ENCODE assay signal across 42 mouse cellular contexts in the genomic region with DNA sequence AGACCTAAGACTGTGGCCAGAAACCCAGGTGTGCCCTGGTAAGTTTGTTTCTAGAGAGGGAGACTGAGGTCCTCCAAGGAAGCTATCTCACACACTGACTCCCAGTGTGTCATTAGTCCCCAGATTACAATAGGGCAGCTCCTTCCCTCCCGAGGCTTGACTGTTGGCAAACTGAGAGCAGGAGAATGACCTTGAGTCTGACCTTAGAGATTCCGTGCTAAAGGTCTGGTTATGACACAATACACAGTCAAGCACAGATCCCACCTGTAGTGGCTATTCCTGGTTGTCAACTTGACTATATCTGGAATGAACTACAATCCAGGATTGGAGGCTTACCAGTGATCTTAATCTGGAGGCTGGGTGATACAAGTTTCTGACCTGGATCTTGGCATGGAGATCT. TPM values are rescaled to one million over a fixed set of nuclear protein-coding genes. Genes with fewer than 3 reads are reported as not detected.
"Had no signal": no experiment of that assay in that cellular context is flagged by ENCODE, and none has a peak within 500 bp of the region (broad histone marks: within the 10 kb centered on the region; RNA-seq: fewer than 3 reads in every experiment).

No protein-coding gene starts in this region.

- H3K4me3 ChIP-seq: left cerebral cortex, adult 2 months; limb, embryonic 10.5 days; limb, embryonic 12.5 days; limb, embryonic 13.5 days; limb, embryonic 15.5 days; liver, embryonic 13.5 days; liver, embryonic 15.5 days; lung, embryonic 15.5 days; megakaryocyte, embryonic 14.5 days; midbrain, embryonic 10.5 days; midbrain, embryonic 12.5 days; midbrain, embryonic 13.5 days; midbrain, embryonic 15.5 days; myocyte; neural tube, embryonic 12.5 days had no signal

- H3K9ac ChIP-seq: limb, embryonic 12.5 days; limb, embryonic 13.5 days; limb, embryonic 15.5 days; liver, embryonic 13.5 days; liver, embryonic 14.5 days; liver, embryonic 15.5 days; lung, embryonic 14.5 days; lung, embryonic 15.5 days; midbrain, embryonic 12.5 days; midbrain, embryonic 13.5 days; midbrain, embryonic 15.5 days; neural tube, embryonic 12.5 days had no signal

- DNase-seq: left cerebral cortex, postnatal 4 days; liver; liver, embryonic 13.5 days; lung, adult 2 months; lung, embryonic 14.5 days; lung, postnatal 10 days; lung, postnatal 14 days; midbrain, embryonic 14.5 days had no signal

- H3K4me2 ChIP-seq: limb, embryonic 12.5 days; limb, embryonic 13.5 days; limb, embryonic 15.5 days; liver, embryonic 13.5 days; liver, embryonic 15.5 days; lung, embryonic 14.5 days; lung, embryonic 15.5 days; midbrain, embryonic 11.5 days; midbrain, embryonic 12.5 days; midbrain, embryonic 13.5 days; midbrain, embryonic 15.5 days; neural tube, embryonic 12.5 days had no signal

- H3K27me3 ChIP-seq: limb, embryonic 12.5 days; limb, embryonic 13.5 days; limb, embryonic 15.5 days; liver, embryonic 15.5 days; lung, embryonic 15.5 days; midbrain, embryonic 12.5 days; midbrain, embryonic 13.5 days; midbrain, embryonic 15.5 days; neural tube, embryonic 12.5 days had no signal

- H3K27ac ChIP-seq: left cerebral cortex, adult 2 months; limb, embryonic 10.5 days; limb, embryonic 12.5 days; limb, embryonic 13.5 days; limb, embryonic 15.5 days; liver, embryonic 13.5 days; liver, embryonic 14.5 days; liver, embryonic 15.5 days; lung, embryonic 15.5 days; macrophage; midbrain, embryonic 10.5 days; midbrain, embryonic 12.5 days; midbrain, embryonic 13.5 days; midbrain, embryonic 15.5 days; neural tube, embryonic 12.5 days had no signal

- ATAC-seq: lung, postnatal 0 days; midbrain, embryonic 13.5 days; midbrain, embryonic 15.5 days; midbrain, embryonic 16.5 days had no signal

- H3K36me3 ChIP-seq: limb, embryonic 10.5 days; limb, embryonic 12.5 days; limb, embryonic 13.5 days; limb, embryonic 15.5 days; liver, embryonic 13.5 days; liver, embryonic 15.5 days; lung, embryonic 15.5 days had no signal

- H3K4me1 ChIP-seq: limb, embryonic 13.5 days; limb, embryonic 15.5 days; lung, embryonic 15.5 days; megakaryocyte, embryonic 14.5 days; midbrain, embryonic 10.5 days; midbrain, embryonic 12.5 days; midbrain, embryonic 13.5 days; midbrain, embryonic 15.5 days; neural tube, embryonic 12.5 days had no signal

- H3K9me3 ChIP-seq: limb, embryonic 10.5 days; limb, embryonic 12.5 days; limb, embryonic 13.5 days; limb, embryonic 15.5 days; liver, embryonic 13.5 days; liver, embryonic 15.5 days; lung, embryonic 15.5 days; midbrain, embryonic 10.5 days; midbrain, embryonic 12.5 days; midbrain, embryonic 13.5 days; midbrain, embryonic 15.5 days; neural tube, embryonic 12.5 days had no signal

RNA-seq across cellular contexts. Expression of a gene that starts 23.9 kb away (rescaled TPM):
- total RNA-seq: left cerebral cortex, adult 18-20 months; left cerebral cortex, adult 2 months; left cerebral cortex, adult 8-10 months; left cerebral cortex, postnatal 10 days; left cerebral cortex, postnatal 14 days; left cerebral cortex, postnatal 25 days; left cerebral cortex, postnatal 36 days; left cerebral cortex, postnatal 4 days; megakaryocyte progenitor cell, adult 5-6 weeks; megakaryocyte, adult 5-6 weeks; megakaryocyte-erythroid progenitor cell, adult 5-6 weeks; midbrain, postnatal 0 days; monocyte, adult 5-6 weeks had no signal
- polyA plus RNA-seq: limb, embryonic 10.5 days; limb, embryonic 11.5 days; limb, embryonic 12.5 days; limb, embryonic 13.5 days; limb, embryonic 14.5 days; limb, embryonic 15.5 days; liver, embryonic 13.5 days; liver, embryonic 14.5 days; liver, embryonic 15.5 days; lung, adult 2 months; lung, embryonic 14.5 days; lung, embryonic 15.5 days; lung, embryonic 16.5 days; lung, postnatal 0 days; macrophage; midbrain, embryonic 10.5 days; midbrain, embryonic 11.5 days; midbrain, embryonic 12.5 days; midbrain, embryonic 13.5 days; midbrain, embryonic 14.5 days; midbrain, embryonic 15.5 days; midbrain, embryonic 16.5 days; midbrain, postnatal 0 days; myocyte; neural tube, embryonic 11.5 days; neural tube, embryonic 12.5 days had no signal
